Mouse (Mus musculus) spleen, postnatal 4 days (tissue): ENCODE results near the gene Txndc16.

Experiments used
- DNase-seq, 2 experiments: peaks; one replicate each; pipeline ENCODE4 v3.0.0; 2022; ENCODE audit warnings: low spot score in 2 of 2

Txndc16 gene

GRCm38 (mm10) chr14:45153258-45153657 lies 66.9 kb downstream of the Txndc16 start:
- no peak for DNase-seq

DNA sequence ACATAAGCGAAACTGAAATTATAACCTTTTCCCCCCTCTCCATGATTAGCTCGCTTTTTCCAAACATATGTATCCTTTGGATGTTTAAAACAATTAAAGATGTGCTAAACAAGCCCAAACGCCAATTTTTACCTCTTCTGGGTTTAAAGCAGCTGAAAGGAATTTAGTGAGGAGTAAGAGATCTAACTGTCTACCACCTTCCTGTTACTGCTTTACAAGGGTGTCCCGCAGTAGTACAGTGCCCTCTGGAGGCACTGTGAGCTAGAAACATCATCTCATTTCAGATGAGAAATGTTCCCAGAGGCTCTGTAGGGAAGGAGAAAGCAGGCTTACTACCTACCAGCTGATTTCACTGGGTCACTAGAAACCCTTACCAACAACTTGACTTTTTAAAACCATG lies 77.6 kb downstream of the Txndc16 start:
- DNase-seq, result no peak

DNA sequence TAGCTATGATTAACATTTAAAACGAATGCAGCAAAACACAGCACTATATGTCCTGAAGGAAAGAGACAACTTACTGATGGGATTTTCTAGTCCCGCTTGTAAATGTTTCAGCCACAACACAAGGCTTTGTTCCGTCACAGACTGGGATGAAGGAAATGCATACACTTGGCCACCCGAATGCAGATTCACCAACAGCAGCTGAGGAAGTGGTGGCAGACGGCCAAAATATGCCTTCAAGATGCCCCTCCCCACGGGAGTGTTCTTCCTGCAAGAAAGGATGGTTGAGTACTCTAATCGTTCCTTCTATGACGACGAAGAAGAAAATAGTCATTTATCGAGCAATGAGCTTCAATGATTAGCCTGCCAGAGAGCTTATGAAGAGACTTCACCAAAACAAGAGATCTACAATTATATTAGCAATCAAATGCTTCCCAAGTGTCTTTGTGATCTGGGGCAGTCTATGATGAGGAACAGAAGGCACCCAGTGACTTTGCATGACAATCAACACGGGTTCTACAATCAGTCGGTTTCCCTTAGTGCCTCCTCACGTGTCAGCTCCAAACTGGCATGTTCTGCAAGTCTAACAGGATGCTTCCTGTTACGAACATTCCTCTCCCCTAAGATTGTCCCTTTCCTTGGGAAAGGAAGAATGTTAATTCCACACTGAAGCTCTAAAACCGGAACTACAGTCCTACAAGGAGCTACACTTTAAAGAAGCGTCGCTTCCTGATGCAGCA lies 79.6 kb downstream of the Txndc16 start:
- DNase-seq, result no peak

DNA sequence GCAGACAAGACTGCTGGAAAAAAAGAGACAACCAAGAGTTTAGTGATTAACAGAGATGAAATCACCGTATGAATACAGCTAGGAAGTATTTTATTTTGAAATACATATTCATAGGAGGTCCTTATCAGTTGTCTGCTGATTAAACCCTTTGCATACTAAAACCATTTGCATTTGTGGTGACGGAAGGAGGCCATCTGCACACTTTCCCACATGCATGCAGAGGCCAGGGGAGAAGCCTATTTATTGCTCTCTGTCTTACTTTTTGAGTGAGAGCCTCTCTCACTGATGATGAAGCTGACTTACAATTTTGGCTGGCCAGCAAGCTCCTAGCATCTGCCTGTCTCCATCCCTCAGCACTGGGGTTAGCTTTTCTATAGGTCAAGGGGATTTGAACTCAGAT lies 84.2 kb downstream of the Txndc16 start:
- DNase-seq, result no peak

GRCm38 (mm10) chr14:45135560-45135959 lies 84.6 kb downstream of the Txndc16 start:
- DNase-seq, result no peak

DNA sequence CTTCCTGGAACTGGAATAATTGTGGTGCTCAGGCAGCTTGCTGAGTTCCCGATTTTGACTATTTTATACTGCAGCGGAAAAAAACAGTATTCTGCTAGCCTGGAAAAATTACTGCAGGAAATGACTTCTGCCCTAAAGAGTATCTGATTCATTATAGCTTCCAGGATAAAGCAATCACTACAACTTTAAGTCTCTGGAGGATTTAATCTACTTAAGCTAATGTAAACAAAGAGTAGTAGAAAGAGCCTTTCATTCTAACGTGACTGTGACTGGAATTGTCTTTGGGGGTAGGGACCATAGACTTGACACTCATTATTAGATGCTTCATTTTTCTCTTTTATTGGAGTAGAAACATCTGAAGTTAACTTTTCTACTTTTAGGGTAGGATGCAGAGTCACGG lies 101.8 kb downstream of the Txndc16 start:
- no peak for DNase-seq

DNA sequence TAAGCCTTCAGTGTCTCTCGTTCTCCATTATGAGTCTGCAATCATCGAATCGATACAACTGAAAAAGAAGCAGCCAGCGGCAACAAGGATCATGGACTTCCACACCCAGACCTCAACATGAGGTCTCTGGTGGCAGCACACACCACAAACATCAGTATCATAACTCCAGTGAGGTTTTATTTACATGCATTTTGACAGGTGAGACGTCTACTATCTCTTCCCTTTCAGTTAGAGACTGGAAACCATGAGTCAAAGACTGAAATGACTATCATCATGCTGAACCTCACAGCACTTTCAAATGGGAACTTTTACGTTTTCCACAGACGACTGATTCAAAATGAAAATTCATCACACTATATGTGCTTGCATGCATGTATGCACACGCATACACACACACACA lies 117.9 kb downstream of the Txndc16 start:
- DNase-seq, result no peak

GRCm38 (mm10) chr14:45092327-45092726 lies 127.8 kb downstream of the Txndc16 start:
- DNase-seq, result no peak

DNA sequence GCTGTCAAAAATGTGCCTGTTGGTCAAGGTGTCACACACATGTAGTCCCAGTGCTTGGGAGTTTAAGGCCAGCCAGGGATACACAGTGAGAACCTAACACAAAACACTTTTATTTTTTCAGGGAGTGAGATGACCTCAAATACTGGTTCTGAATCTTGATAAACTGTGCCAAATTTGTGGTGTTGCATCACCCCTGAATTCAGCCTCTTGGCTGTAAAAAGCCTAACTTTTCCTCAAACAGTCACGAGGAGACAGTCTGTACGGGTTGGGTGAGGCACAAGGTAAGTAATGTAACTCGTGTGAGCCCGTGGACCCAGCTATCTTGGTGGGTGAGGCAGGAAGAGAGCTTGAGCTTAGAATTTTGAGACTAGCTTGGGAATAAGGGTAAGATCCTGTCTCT lies 130.1 kb downstream of the Txndc16 start:
- DNase-seq, result no peak

DNA sequence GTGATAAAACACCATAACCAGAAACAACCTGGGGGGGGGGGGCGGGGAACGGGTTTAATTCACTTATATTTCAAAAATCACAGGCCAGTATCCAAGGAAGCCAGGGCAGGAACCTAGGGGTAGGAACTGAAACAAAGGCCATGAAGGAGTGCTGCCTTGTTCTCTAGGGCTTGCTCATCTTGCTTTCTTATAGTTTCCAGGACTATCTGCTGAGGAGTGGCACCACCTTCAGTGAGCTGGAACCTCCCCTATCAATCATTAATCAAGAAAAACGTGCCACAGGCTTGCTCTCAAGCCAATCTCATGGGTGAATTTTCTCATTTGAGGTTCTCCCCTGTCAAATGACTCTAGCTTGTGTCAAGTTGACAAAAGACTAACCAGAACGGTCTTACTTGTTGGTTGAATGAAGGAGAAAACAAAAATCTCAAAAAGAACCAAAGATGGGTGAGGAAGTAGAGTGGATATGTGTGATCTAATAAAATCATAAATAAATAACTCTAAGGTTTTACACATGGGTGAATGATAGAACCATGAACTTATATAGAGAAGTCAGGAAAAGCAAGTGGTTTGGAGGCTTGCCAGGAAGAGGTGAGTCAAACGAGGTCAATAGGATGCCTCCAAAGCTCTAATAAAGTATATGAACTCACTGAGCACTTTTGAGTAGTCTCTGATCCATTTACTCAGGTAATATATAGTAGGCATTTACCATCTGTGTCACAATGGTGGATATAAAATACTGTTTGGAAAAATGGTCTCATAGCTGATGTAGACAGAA lies 134.3 kb downstream of the Txndc16 start:
- DNase-seq, result no peak

GRCm38 (mm10) chr14:45084656-45085280 lies 135.4 kb downstream of the Txndc16 start:
- DNase-seq, result no peak

DNA sequence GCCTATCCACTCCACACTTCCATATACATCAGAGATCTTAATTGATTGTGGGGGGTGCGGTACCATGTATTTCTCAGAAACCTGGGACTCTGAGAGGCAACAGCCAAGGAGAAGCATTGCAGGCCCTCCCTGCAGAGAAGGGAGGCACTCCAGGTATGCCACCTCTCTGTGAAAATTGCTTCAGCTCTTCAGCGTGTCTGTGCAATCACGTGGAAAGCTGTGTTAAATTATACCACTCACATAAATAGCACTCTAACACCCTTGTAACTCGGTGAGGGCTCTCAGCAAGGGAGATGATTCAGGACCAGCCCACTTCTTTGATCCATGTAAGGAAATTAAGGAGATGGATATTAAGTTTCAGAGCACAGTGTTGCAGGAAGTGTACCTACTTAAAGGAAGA lies 136.6 kb downstream of the Txndc16 start:
- no peak for DNase-seq
